Mouse (Mus musculus) adrenal gland, postnatal 14 days (tissue): ENCODE data around the gene Sys1. TPM values are rescaled to one million over a fixed set of nuclear protein-coding genes. Genes with fewer than 3 reads are reported as not detected.

ENCODE experiments used
- DNase-seq: peaks from one replicate; pipeline ENCODE4 v3.0.0; 2021; ENCODE audit warnings: mixed read lengths
- long read RNA-seq, 2 experiments: library from polyadenylated mRNA; stranded (forward); transcript quantifications; one replicate each; pipeline ENCODE4 v2.0.0; 2021
- total RNA-seq: library from RNA; stranded (reverse); gene quantifications from 2 replicates; pipeline ENCODE4 v1.2.3, GENCODE M21; 2021

Sys1 gene
- total RNA-seq = 31.2 and 34.2 TPM in 2 replicates
- long read RNA-seq, experiment 1, transcript Sys1-201 (4 exons, 1,606 nt) = major isoform, 67 of 73 reads
- long read RNA-seq, experiment 1, partial matches to known transcripts = 5 of 73 reads
- long read RNA-seq, experiment 1, other reads (novel, unspliced or antisense) = 1 of 73 reads
- long read RNA-seq, experiment 2, transcript Sys1-201 (4 exons, 1,606 nt) = major isoform, 43 of 57 reads
- long read RNA-seq, experiment 2, partial matches to known transcripts = 14 of 57 reads
- long read RNA-seq, experiment 2, other reads (novel, unspliced or antisense) = 0 of 57 reads

DNA sequence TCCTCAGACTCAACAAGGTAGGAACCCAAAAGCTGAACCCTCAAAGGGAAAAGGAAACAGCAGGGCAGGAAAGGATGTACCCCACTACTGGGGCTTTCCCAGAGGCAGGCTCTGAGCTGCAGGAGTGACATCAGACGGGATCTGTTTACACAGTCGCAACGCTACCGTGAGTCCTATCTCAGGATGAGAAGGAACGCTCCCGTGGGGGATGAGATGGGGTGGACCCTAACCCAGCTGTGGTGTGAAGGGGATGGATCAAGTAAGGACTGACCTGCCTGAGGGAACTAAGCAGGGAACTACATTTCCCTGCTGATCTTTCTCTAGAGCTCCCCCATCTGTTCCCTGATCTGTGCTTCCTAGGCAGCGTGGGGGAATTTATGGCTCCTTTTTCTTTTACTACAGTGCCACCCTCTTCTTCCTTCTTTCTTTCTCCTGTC is at the start of gene Sys1:
TSS of gene Sys1 (plus strand) at position 101 of the 437 bp plus-strand sequence.
- DNase-seq = peak; percentile 44

DNA sequence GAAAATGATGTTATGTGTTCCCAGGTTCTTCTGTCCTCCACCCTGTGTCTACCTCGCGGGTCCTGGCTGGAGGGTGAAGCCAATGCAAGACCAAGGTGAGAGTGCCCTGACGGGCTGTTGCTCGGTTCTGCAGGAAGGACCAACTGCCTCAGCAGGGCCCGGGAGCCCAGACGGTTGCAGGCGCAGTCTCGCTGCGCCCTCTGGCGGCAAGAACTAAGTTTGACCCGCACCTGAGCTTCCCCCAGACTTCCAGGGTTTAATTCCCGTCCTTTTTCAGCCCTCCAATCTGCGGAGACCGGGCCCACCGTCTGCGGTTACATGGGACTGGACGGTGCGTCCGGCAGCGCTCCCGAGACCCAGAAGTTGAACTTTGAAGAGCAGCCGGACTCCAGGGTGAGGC is 49.1 kb upstream of the Sys1 start:
- peak; percentile 83 for DNase-seq

DNA sequence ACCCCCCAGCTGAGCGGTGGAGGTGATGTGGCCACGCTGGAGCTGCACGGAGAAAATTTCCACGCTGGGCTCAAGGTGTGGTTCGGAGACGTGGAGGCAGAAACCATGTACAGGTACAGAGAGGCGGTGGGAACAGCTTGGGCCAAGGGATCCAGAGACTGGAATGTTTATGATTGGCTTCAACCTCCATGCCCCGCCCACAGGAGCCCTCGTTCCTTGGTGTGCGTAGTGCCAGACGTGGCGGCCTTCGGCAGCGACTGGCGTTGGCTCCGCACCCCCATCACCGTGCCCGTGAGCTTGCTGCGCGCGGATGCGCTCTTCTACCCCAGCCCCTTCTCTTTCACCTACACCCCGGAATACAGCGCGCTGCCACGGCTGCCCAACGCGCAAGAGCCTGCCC is 42.6 kb upstream of the Sys1 start:
- no peak for DNase-seq

DNA sequence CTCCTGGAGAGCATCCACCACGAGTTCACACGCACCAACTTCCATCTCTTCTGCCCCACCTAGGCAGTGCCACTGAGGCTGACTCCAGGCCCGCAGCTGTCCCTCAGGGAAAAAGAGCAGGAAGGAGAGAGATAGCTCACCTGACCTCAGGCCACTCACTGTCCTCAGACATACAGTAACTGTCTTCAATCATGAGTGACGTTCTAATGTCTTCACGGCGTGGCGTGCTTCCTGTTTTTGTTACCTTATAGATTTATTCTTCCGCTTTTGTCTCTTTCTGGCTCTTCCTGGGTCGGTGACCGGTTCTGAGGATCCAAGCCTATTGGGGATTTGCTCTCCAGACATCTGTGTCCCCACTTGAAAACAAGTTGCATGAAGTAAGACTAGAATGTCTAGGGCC is 42.2 kb upstream of the Sys1 start:
- no peak for DNase-seq

DNA sequence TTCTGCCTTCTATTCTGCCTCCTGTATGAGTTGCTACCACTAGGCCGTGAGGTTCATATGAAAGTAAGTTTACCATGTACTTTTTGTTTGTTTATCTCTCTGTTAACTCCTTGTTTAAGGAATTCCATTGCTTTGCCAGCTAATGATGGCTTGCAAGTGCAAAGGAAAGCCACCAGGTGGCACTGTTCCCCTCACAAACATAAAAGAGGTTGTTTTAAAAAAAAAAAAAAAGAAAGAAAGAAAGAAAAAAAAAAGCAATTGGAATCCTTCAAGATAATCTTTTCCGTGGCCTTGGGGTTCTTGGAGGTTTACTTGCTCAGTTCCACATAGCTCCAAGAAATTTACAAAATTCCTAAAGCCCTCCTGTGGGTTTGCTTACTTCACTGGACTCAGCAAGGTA is 39.6 kb upstream of the Sys1 start:
- peak; percentile 58 for DNase-seq

DNA sequence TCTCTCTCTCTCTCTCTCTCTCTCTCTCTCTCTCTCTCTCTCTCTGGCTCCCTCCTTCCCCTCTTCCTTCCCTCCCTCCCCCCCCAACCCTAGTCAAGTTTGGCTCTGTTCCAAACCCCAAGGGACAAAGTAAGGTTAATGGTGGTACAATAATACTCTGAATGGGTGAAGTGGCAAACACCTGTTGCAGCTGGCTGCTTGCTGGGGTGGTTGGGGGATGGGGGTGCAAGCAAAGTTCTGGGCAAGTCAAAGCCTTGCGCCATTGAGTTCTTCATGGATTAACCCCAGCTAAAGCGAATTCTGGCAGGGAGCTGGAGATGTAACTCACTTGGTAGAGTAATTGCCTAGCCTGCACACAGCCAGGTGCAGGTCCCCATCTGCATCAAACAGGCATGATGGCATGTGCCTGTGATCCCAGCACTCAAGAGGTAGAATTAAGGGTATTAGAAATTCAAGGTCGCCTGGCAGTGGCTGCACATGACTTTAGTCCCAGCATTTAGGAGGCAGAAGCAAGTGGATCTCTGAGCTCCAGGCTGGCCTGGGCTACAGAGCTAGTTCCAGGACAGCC is 38.4 kb upstream of the Sys1 start:
- peak; percentile 24 for DNase-seq

DNA sequence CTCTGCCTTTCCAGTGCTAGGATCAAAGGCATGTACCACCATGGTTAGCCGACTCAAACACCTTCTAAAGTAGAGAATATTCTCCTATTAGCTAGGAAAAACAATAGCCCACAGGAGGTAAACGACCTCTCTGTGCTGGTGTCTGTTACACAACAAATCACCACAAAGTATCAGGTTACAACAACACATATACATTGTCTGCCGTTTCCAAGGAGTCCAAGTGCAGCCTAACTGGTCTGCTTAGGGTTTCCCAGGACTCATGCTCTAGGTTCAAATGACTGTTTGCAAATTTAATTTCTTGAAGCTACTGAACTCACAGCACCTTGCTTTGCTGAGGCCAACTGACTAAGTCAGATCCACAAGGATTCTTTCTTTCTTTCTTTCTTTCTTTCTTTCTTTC is 37.3 kb upstream of the Sys1 start:
- no peak for DNase-seq

DNA sequence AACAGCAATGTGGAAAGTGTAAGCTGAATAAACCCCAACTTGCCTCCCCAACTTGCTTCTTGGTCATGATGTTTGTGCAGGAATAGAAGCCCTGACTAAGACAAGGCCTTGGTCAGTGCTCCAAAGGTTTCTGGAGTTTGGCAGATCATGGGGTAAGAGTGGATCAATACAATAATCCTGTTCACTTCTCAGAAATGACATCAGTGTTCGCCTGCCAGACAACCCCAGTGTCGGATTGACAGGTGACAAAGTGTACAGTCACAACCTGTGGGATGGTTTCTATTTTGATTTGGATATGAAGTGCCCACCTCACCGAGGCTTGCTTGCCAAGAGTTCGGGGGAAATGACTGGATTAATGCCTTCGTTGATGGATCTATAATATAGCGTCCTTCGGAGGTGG is 35.5 kb upstream of the Sys1 start:
- DNase-seq = no peak

DNA sequence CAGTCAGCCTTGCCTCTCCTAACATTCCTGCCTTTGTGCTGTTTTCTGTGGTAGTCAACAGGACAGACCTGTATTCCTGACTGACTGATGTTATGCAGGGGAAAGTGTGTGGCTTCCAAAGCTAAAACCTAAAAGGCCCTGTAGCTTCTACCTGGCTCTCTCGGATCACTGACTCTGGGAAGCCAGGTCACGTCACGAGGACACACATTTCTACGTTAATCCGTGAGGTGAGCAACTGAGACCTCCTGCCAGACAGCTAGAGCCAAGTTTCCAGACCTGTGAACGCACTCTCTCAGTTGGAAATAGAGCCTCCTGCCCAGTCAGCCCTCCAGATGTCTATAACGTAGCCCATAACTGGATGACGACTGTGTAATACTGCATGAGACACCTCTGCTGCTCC is 34.8 kb upstream of the Sys1 start:
- DNase-seq = no peak

DNA sequence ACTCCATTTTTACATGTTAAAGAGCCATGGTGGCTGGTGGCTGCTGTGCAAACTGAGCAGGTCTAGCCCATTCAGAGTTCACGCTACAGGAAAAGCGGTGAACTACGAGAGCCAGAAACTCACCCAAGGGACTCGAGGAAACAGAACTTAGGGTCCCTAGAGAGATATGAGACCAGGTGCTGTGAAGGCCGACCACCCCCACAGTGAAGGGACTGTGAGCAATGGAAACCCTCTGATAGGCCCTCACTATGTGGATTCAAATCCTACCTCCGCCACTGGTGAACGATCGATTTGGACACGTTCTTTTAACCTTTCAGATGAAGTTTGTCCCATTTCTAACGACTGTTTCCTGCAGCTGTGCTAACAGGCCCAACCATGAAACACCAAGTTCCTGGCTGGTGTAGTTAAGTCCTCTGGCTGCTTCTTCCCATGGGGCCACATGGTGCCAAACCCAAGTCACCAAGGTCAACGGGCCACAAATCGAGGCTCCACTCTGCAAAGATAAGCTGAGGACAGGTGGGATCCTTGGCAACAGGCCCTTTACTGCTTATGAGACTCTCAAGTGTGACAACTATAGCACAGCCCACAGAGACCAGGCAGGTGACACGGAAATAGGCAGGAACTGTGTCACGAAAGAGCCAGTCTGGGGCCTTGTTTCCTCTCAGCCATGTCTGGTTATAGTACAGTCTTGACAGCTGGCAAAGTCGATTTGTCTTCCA is 33.9 kb upstream of the Sys1 start:
- DNase-seq = peak; percentile 64

DNA sequence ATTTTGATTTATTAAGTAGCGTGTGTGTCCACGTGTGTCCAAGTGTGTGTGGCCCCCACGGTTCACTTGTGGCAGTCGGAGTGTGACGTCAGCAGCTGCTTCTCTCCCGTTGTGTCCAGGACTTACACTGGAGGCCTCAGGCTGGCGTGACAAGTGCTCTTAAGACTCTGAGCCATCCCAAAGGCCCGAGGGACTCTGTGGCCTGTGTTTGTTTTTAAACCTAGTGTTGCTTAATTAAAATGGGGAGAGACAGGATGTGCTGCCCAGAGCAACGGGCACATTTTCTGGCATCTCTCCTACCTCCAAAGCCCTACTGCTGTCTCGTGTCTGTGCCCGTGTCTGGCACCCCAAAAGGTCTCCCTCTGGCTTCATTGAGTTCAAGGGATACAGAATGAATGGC is 33.3 kb upstream of the Sys1 start:
- DNase-seq = peak; percentile 53

DNA sequence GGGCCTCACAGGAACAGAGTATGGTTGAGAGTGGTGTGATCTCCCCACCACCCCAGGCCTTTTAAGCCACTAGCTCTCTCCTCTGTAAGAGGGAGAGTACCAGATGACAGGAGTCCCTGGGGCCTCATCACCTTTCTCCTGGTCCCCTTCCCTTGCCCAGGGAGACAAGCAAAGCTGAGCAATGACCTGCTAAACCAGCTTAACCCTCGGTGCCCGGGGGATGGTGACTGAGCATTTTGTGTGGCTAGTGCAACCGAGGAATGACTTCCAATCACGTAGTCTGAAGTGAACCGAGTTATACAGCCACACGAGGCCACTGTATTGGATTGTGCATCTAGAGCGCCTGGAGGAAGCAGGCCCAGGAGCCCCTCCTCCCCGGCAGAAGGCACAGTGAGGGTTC is 32.4 kb upstream of the Sys1 start:
- peak; percentile 55 for DNase-seq

DNA sequence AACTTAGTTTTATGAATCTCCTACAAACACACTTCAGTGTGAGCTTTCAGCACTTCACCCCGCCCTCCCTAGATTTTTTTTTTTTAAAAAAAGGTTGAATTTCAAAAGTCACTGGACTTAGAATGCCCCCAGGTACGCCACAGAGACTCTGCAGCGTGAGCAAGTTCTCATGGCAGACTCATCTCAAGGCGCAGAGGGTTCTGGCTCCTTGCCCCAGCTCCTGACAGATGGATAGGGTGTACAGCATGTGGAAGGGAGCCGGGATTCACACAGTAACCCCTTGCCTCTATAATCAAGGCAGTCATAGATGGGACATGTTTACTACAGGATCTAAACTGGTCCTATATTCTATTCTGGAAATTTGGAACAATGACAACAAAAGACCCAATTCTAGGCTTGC is 31.4 kb upstream of the Sys1 start:
- no peak for DNase-seq

DNA sequence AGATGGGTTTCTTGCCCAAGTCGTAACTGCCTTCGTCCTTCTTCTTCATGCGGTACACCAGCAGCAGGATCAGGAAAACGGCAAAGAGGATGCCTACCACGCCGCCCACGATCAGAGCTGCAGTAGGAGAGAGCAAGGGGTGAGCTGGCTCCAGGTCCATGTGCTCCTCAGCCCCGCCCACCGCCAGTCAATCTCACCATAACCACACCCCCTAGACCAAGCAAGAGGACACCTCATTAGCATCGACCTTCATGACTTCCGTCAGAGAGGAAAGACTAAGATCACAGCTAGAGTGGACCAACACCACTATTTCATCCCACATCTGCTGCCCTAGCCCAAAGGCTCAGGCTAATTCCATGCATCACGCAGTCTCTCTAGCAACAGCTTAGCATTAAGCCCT is 30.6 kb upstream of the Sys1 start:
- DNase-seq = peak; percentile 35

DNA sequence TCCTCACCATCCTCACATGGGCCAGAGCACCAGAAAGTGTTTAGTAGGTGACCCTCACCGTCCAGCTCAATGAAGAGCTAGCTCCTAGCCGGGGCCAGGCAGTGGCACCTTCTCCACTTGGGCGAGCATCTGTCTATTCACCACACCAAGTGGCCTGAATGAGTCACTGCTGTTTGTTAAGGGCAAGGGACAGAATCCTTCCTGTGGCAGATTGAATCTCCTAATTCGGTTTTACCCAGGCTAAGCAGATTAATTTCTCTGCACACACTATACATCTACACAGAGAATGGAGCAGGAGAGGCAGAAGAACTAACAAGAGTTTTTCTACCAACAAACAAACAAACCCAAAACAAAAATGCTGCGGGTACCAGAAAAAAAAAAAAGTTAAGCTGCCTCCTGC is 29.8 kb upstream of the Sys1 start:
- DNase-seq = no peak

DNA sequence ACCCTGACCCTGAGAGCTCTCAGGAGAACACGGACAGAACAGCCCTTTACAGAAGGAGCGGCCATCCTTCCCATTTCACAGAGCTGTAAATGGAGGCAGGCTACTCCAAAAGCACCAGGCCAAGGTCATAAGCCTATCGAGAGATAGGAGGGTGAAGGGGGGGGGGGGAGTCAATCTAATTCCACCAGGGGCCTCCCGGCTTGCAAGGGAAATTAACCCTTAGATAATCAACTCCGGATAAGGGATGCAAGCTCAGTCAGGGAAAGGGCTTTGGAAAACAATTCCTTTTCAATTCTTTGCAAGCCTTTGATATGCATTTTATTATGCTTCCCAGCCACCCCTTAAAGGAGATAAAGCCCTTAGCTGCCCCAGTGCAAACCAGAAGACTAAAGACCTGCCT is 28.3 kb upstream of the Sys1 start:
- DNase-seq = no peak

DNA sequence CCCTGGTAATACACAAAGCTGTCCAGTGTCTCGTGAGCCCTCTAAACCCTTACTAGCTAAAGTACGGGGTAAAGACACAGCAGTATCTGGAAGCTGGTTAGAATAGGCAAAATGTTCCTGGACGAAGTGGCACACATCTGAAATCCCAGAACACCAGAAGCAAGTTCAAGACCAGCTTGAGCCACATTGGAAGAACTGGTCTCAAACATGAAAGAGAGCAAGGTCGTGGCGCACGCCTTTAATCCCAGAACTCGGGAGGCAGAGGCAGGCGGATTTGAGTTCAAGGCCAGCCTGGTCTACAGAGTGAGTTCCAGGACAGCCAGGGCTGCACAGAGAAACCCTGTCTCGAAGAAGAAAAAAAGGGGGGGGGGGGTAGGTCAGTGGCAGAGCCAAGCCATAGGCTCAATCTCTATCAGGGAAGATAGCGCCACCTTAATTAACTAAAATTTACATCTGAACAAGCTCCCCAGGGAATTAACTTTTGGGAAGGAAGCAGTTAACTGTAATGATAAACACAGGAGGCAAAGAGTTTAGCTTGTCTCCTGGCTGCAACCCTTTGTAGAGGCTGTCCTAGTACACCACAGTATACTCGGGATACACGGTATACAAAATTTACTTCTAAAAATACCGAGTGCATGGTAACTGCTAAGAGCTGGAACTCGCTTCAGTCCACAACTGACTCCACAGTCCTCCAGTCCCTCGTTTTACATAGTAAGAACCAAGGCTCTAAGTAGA is 26.7 kb upstream of the Sys1 start:
- DNase-seq = no peak

DNA sequence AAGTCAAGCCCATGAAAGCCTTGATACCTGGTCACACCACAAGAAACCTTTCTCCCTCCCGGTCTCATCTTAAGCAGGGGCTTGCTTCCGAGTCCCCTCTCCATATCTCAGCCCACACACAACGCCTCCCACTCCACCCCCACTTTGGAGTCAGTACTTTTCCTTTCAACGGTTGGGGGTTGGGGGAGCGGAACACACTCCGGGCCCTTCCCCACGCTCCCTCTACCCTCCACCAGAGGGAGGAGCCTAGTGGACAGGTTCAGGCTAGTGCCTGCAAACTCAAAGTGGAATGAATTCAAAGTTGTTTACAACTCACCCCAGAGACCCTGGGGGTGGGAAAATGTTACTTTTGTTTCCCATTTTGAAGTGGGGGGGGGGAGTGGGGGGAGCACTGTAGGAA is 26.1 kb upstream of the Sys1 start:
- DNase-seq = no peak

DNA sequence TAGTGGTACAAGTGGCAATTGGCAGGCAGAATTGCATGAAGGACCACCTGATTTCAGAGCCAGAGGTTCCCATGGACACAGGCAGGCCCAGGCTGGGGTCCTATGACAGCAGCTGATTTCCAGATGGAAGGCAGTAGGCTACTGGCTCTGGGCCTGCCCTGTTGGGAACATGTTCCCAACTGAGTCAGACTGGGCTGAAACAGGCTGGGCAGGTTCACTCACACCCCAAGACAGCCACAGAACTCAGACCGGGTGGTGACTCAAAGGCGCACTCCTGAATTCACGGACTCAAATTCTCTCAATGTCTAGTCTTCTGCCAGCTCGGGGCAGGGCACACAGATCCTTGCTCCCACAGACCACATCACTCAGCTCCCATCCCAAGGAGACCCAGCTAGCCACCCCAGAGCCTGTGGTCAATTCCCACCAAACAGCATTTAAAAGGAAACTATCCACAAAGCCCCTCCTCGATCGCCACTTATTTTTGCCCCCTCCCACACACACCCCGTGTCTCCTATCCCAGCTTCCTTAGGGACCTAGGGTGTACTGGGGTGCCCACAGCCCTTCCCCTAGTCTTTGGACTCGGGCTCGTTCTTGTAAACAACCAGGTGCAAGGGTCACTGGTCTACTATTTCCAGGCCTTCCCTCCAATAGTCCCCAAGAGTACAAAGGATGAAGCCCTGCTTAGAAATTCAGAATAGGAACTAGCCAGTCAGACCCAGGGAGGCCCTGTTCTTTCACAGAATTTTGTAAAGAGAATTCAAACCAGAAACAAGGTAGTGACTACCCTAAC is 24.9 kb upstream of the Sys1 start:
- DNase-seq = no peak

DNA sequence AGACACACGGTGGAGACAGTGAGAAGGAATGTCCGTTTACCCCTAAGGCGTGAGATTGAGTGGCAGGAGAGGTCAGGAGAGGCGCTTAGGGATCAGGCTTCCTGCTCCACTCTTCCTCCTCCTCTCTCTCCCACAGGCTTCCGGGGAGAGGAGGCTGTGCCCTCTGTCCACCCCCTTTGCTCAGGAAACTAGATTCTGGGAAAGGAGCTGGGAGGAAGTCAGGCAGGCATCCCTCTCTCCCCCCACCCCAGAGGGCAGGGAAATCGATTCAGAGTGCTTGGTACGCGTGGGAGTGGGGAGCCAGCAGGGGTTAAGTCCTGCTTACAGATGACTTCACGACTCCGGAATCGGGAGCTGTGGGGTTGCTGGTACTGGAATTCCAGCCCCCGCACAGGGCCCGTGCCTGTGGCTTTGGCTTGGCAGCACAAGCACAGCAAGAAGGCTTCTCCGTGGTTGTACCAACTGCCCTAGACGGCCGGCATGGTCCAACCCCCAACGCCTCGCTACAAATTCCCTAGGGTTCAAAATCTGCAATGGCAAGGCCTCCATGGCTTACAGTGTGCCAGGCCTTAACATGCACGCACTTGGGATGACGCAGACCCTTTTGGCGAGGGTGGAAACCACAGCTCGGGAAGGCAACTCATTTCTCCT is 24.1 kb upstream of the Sys1 start:
- peak; percentile 73 for DNase-seq

DNA sequence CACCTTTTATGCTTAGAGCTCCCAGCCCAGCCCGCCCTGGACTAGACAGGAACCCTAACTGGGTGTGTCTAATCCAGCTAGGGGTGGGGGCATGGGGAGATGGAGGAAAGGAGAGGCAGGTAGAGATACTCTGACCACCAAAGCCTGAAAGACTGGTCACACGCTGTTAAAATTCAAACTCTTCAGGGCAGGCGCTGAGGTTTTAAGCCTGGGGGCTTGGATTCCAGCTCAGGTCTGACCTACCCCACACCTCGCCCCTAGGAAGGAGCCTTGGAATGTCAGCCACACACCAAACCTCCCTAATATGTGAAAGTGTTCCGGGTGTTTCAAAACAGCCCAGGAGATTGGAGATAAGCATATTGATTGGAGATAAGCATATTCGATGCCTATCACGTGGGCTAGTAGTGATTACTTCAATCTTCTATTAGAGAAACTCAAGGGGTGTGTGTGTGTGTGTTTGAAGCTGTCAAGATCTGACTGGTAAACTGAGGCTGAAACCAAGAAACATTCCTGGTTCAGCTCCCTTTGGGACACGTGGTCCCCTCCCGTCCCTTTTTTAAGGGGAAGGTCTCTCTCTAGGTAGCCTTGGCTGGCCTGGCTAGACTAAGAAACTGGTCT is 23.4 kb upstream of the Sys1 start:
- DNase-seq = no peak
